Mouse (Mus musculus): ENCODE data around the gene Gm3409. TPM values are rescaled to one million over a fixed set of nuclear protein-coding genes. Genes with fewer than 3 reads are reported as not detected.
A peak's percentile ranks its signal among the peaks of the same experiment; 100 is the strongest.

Gene Gm3409
- polyA plus RNA-seq, 1 experiment from 2014 or later = not detected

DNA sequence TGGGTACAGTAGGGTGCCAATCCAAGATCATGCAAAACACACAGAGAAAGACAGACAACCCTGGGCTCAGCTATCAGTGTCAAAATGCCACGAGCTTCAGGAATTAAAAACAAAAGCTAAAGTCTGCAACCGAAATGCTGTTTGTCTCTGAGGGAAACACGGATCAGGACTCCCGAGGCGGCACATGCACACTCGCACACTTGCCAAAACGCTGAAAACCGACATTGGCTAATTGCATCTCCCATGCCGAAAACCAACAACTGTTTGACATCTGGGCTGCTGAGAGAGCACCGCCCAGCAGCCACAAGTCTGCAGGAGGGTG, 46.7 kb downstream of the Gm3409 start:
- Histone ChIP-seq H3K4me3 (peak overlapping the region; percentile 62), H3K4me1 (replicated peaks) (peaks cover 30% of the 10 kb centered on the region), H3K4me2 (peak overlapping the region; percentile 91), H3K27me3 (peaks cover 74% of the 10 kb centered on the region), H3K27ac (no peak overlapping the region), H3K36me3 (no peaks in the 10 kb centered on the region), H3K9ac (peak overlapping the region; percentile 83), H3K9me3 (no peaks in the 10 kb centered on the region)
- 0 out of 2 replicates have a peak, but pooled peaks have one; percentile 2 for ATAC-seq (ENCODE audit: low FRiP score)
- WGBS = 12% methylated on average over 10 of the region's 10 CpGs

DNA sequence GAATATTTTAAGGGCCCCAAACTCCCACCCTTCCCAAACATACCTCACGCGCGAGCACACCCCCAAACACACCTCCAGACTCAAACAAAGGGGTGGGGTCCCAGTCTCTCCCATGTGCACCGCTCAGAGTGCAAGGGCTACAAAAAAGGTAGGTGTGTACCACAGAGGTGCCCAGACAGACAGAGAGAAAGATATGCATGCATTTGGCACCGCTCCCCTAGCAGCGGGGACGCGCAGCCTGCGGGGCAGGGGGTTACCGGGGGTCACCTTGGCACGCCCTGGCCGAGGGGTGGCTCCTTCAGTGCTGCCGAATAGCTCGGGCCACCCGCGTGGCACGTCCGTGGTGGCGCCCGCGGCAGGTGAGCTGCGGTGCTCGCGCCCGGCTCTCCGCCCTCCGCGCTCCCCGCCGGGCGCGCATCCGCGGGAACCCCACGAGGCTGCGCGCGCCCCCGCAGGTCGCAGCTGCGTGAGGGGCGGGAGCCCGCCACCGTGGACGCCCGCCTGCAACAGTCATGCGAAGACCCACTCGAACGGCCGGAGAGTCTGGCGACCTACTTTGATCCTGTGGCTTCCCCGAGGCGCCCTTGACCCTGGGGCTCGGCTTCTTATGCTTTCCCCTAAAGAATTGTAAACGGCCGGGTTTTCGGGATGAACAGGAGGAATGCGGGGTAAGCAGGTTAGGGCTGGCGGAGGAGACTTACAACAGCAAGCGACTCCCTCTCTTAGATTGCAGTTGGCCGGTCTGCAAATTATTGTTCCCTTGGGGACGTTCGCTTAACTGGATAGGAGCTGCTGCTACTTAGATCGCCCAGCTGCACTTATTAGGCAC, 47.2 kb downstream of the Gm3409 start, which contains the start of gene Gpr12:
Gene Gpr12 (minus strand): TSS at position 762 of the 829 bp plus-strand sequence.
- ATAC-seq (ENCODE audit: low FRiP score) = peak; percentile 72
- Histone ChIP-seq H3K9ac (peak within 1 kb of the TSS; percentile 83), H3K27ac (0 out of 2 replicates have a peak within 1 kb of the TSS, but pooled peaks have one; percentile 23), H3K9me3 (no peaks in the 10 kb centered on the region), H3K4me1 (replicated peaks) (peaks cover 30% of the 10 kb centered on the region), H3K4me2 (peak within 1 kb of the TSS; percentile 91), H3K4me3 (peak within 1 kb of the TSS; percentile 62), H3K27me3 (peaks cover 79% of the 10 kb centered on the region), H3K36me3 (no peaks in the 10 kb centered on the region)
- under 1% methylated on average over 63 of the region's 64 CpGs for WGBS

DNA sequence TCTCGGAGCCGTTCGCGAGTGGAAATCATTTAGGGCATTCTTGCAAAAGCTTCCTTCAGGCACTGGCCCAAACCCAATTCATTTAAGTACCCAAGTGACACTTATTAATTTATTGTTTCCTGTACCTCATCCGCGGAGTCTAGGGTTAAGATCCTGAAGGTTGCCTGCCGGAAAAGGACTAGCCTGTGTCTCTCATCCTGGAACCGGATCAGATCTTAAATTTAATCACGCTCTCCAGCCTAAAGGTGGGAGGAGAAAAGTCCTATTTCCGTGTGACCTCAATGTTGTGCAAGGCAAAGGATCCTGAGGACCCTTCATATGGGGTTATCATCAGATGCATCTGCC, 47.8 kb downstream of the Gm3409 start:
- H3K4me3 ChIP-seq = peak overlapping the region; percentile 62
- peak overlapping the region; percentile 91 for H3K4me2 ChIP-seq
- peaks cover 85% of the 10 kb centered on the region for H3K27me3 ChIP-seq
- H3K4me1 ChIP-seq (replicated peaks) = peaks cover 30% of the 10 kb centered on the region
- no peaks in the 10 kb centered on the region for H3K36me3 ChIP-seq
- peak overlapping the region; percentile 83; the same call in 1 of the 2 replicates for H3K9ac ChIP-seq
- WGBS = 11% methylated on average over 10 of the region's 10 CpGs
- no peaks in the 10 kb centered on the region for H3K9me3 ChIP-seq
- peak; percentile 1; the same call in 1 of the 2 replicates for ATAC-seq (ENCODE audit: low FRiP score)
- no peak overlapping the region for H3K27ac ChIP-seq

DNA sequence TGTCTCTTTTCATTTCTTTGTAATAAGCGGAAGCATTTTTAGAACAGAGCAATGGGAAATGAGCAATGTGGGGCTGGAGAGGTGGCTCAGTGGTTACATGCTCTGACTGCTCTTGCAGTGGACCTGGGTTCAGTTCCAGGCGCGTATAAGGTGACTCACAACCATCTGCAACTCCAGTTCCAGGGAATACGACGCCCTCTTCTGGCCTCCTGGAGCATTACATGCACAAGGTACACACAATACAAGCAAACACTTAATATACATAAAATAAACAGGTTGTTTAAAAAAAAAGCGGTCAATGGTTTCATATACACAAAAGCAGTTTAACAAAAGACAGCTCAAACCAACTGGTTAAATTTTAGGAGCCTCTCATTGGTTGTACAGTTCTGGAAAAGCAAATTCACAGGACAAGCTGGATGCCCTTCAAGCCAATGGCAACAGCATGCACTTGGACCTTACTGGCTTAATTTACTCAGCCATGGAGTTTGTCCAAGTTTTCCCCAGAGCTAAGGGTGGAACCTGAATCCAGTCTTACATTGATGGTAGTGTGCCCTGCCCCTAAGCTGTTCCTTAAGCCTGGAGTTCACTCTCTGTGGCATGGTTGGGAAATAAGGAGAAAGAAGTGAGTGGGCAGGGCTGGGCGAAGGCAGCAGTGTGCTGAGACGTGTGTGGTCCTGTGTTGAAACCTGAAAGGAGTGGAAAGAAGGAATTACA, 49.1 kb downstream of the Gm3409 start:
- Histone ChIP-seq H3K4me2 (no peak overlapping the region), H3K27me3 (peaks cover 93% of the 10 kb centered on the region), H3K4me1 (replicated peaks) (peaks cover 30% of the 10 kb centered on the region), H3K27ac (no peak overlapping the region), H3K36me3 (no peaks in the 10 kb centered on the region), H3K4me3 (no peak overlapping the region), H3K9me3 (no peaks in the 10 kb centered on the region), H3K9ac (no peak overlapping the region)
- no peak for ATAC-seq (ENCODE audit: low FRiP score)
- 77% methylated on average over 8 of the region's 8 CpGs for WGBS

Other genes with a start within 250 kb of the Gm3409 start
- gene Wasf3, start 152.7 kb upstream of the Gm3409 start, polyA plus RNA-seq (2015; fragmentation: Nextera tagmentation; extraction: Ambion mirVana) = 14.1 and 14.2 TPM in 2 replicates
- not detected in 2 replicates for gene Gm6408, start 55.7 kb upstream of the Gm3409 start, polyA plus RNA-seq (2015; fragmentation: Nextera tagmentation; extraction: Ambion mirVana)
- not detected in 2 replicates for gene Gm6370, start 46.3 kb upstream of the Gm3409 start, polyA plus RNA-seq (2015; fragmentation: Nextera tagmentation; extraction: Ambion mirVana)
- gene 4930449I24Rik, start 35.2 kb upstream of the Gm3409 start, polyA plus RNA-seq (2015; fragmentation: Nextera tagmentation; extraction: Ambion mirVana) = not detected in 2 replicates
- not detected in 2 replicates for gene Gm3402, start 23.5 kb upstream of the Gm3409 start, polyA plus RNA-seq (2015; fragmentation: Nextera tagmentation; extraction: Ambion mirVana)
- gene Gm3404, start 11.8 kb upstream of the Gm3409 start, polyA plus RNA-seq (2015; fragmentation: Nextera tagmentation; extraction: Ambion mirVana) = not detected in 2 replicates
- gene Gm3415, start 18.5 kb downstream of the Gm3409 start, polyA plus RNA-seq (2015; fragmentation: Nextera tagmentation; extraction: Ambion mirVana) = not detected in 2 replicates
- gene Gpr12, start 47.6 kb downstream of the Gm3409 start, polyA plus RNA-seq (2015; fragmentation: Nextera tagmentation; extraction: Ambion mirVana) = 8.8 and 9.6 TPM in 2 replicates

All from hindbrain, embryonic 13.5 days (tissue).